Mouse (Mus musculus): ENCODE measurements around the gene Cd9.
"Not testable (repeated sequence)": the region's sequence is repeated elsewhere in the genome, so short reads cannot be mapped to it uniquely, and the experiment has no call there.

Cd9 gene

DNA sequence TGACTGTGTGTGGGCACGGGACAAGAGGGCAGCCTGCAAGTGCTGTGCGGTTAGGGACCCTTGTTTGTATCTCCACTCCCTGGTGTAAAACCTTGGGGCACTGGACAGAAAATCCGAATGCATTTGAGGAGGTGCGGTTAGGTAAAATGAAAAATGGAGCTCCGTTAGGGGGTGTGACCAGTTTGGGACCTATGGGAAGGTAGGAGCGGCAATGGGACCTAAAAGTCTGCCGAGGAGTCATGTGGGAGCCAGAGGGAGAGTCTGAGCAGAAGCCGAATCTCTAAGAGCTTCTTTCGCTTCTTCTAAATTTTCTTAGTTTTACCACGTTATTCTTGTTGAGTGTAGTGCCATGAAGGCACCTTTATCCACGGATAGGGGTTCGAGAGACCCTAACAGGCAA is 1.8 kb upstream of the Cd9 start:
- DNase-seq = no peak

DNA sequence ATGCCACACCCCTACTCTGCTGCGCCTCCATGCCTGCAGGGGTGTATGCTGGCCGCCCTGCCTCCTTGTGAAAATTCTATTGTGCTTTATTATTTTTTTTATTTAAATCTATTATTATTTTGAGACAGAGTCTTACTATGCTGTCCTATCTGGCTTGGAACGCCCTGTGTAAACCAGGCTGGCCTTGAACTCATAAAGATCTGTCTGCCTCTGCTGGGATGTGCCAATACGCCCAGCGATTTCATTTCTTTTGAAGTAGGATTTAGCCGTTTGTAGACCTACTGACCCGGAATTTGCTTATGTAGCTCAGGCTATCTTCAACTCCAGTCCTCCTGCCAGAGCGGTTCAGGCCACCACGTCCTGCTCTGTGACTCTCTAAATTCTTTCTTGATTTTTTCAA is 770 bp upstream of the Cd9 start:
- no peak for DNase-seq

GRCm38 (mm10) chr6:125493147-125493546 is 1.4 kb downstream of the Cd9 start:
- DNase-seq = no peak

DNA sequence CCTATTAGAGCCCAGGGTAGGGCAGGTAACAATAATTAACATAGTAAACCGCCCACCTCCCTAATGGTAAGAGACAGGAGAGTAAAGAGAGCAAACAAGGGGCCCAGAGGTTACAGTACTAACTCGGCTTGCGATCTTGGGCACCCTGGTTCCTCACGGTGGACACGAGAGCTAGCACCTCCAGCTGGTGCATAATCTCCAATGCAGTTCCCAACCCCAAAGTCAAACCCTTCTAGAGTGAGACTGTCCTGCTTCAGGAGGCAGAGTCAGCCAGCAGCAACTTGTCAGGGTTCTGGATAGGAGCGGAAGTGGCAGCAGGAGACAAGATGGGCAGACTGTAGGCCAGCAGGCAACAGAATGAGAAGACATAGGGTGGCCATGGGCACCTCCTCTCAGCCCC is 1.9 kb downstream of the Cd9 start:
- DNase-seq = no peak

- no peak for DNase-seq
These were observed 2.6 kb downstream of the Cd9 start for GRCm38 (mm10) chr6:125492033-125492432.

DNA sequence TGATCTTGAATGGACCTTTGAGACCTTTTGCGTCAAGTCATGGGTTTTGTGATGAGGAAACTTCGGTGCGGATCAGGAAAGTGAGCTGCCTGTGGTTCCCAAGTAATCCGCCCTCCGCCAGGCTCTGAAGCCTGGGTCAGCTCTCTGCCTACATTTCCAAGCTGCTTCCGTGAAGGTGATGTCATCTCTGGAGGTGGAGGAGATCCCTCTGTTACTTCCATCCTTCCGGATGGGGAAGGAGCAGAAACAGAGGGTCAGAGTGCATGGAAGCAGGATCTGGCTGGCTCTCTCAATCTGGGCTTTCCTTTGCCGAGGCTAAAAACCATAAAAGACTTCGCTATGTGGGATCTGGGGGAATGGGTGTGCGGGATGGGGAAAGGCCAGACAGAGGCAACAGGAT is 3.2 kb downstream of the Cd9 start:
- no peak for DNase-seq

GRCm38 (mm10) chr6:125489881-125490559 is 4.6 kb downstream of the Cd9 start:
- no peak for DNase-seq

- DNase-seq = no peak
These were observed 9.0 kb downstream of the Cd9 start for GRCm38 (mm10) chr6:125485589-125485988.

- DNase-seq = no peak
These were observed 9.9 kb downstream of the Cd9 start for GRCm38 (mm10) chr6:125484721-125485120.

DNA sequence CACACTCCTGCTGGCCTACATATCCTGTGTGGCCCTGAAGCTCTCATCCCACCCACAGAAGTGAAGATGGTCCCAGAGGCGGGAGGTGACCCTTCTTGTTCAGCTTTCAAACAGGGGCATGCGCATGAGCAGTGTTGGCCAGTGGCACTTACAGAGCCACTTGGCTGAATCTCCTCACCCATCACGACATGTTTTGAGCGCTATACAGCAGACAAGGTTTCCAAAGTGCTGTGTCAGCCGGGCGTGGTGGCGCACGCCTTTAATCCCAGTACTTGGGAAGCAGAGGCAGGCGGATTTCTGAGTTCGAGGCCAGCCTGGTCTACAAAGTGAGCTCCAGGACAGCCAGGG is 10.3 kb downstream of the Cd9 start:
- DNase-seq = not testable (repeated sequence)

- DNase-seq = no peak
These were observed 10.9 kb downstream of the Cd9 start for GRCm38 (mm10) chr6:125483515-125484312.

DNA sequence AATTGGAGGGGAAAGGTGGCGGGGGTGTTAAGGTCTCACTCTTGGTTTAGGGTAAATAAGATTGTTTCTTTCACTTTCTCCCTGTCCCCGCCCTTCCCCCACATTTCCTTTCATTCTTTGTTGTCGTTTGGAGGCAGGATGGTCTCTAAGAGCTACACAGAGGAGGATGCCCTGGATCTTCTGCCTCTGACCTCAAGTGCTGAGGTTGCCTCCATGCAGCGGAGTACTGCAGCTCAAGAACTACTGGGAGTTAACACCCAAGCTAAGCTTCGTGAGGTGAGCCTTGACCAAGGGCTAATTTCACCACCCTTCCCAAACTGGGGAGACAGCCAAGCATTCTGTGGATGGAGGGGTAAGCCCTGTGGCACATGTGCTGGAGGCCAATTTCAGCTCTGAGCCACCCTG is 12.2 kb downstream of the Cd9 start:
- no peak for DNase-seq

DNA sequence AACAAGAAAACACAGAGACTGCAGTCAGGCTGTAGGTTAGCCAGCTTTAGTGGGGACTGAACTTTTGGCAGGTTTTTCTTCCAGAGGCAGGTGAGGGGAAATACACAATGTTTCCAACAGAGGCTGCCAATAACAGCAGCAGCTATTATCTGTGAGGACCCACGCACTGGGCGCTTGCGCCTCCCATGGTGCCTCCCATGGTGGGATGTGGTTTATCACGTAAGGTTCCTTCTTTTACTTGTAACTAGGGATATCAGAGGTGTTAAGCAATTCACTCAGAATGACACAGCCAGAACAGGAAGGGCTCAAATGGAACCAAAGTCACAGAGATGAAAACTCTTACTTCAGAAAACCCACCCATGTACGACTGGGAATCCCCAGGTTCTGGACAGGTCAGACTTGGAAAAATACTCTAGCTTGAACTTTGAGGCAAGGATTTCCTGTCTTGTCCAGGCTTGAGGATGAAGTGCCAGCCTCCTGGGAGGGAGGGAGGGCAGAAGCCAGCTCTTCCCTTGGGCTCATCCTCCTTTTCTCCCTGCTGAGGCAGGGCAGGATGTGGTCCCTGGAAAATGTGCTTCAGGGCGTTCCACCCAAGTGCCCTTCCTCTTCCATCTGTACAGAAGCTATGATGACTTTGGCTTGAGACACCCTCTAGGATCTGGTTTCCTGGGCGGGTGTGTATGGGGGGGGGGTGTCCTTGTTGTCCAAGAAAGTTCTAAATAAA is 12.8 kb downstream of the Cd9 start:
- no peak for DNase-seq

GRCm38 (mm10) chr6:125480396-125481361 is 13.9 kb downstream of the Cd9 start:
- no peak for DNase-seq

DNA sequence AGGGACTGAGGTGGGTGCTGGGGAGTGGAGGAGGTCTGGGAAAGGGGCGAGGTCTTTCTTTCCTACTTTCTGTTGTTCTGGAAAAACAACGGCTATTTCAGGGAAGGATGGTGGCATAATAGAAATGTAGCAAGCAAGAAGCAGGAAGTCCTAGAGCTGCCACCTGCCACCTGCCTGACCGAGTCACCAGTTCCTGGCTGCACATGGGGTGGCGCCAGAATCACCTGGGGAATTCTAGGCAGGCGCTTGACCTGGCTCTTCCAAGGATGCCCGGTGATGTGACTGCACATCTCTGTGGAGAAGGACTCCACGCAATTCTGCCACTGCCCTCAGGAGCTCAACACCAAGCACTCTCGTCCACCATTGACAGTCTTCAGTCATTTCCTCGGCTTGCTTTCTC is 15.2 kb downstream of the Cd9 start:
- no peak for DNase-seq

DNA sequence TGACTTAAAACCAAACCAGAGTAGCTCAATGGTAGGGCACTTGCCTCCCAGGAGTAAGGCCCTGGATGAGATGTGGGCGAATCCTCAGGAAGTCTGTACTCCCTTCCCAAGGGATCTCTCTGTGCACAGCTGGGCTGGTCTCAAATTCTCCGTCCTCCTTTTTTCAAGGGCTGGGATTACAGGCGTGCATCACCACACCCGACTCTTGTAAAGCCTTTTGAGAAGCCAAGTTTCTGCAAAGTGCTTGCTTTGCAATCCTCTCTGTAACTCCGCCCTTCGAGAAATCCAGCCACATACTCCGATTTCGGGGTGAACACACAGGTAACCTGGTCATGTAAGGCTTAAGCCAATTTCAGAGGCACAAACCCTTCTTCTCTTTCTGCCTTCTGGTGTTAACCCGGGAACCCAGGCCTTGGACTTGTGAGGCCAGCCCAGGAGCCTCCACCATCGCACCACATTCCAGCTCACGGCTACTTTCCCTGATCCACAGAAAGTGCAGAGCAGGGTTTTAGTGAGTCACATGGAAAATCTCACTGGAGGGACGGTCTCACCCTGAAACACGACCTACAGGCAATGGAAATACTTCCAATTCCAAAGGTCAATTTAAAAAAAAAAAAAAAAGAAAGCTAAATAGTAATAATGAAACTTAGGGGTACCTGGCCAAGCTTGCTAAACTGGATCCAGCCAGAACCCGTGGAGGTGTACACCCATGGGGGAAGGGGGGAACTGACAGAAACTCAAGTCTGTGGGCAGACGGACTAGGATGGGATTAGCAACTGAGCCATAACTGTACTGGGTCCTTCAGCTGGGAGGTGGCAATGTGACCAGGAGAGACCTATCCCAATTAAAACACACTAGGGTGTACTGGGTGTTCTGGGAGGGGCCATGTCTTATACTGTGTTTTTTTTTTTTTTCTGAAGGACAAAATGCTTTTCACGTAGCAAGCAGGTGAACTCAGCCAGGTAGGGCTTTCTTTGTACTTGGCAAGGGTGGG is 16.2 kb downstream of the Cd9 start:
- no peak for DNase-seq

DNA sequence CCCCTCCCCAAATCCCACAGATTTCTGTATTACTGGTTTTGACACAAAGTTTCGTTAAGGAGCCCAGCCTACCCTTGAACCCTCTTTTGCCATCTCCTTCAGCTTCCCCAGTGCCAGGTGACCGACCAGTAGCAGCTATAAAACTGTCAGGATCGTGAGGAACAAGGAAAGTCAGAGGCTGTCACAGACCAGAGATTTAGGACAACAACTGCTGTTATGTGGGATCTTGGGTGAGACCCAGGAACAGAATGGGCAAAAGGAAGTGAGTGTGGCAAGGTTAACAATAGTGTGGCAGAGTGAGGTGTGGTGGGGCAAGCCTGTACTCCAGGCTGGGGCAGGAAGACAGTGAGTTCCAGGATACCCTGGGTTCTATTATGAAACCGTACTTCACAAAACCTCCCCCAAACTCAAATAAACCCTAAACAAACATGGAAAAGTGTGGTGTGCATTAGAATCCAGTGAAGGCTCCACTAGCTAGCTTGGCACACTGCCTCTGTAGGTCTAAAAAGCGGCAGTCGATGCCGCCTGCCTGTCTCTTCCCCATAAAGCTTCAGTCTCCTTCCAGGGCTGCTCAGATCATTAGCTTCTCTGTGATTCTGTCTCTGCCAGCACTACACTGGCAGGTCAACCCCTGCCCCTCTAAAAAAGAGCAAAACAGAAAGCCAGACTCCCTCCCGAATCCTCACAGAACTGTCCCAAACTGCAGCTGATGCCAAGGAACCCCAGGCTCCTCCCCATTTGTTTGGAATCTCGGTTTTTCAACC is 17.6 kb downstream of the Cd9 start:
- no peak for DNase-seq

DNA sequence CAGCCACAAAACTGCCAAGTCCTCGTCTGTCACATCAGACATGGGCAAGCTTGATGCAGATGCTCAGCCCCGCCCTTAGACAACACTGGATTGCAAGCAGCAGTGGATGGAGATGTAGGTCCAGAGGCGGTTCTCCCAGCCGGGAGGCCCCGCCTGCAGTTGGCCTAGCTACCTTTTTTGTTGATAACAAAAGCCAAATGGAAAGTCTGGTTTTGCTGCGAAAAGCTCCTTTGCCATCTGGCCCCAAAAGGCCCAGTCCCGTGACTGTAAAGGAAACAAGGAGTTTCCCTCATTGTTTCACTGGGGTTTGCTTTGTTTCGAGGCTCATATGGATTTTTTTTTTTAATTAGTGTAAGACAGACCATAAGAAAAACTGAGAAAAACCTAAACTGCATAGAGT is 18.5 kb downstream of the Cd9 start:
- no peak for DNase-seq

- DNase-seq = no peak
These were observed 19.4 kb downstream of the Cd9 start for GRCm38 (mm10) chr6:125475184-125475583.

- no peak for DNase-seq
These were observed 20.7 kb downstream of the Cd9 start for GRCm38 (mm10) chr6:125473939-125474338.

DNA sequence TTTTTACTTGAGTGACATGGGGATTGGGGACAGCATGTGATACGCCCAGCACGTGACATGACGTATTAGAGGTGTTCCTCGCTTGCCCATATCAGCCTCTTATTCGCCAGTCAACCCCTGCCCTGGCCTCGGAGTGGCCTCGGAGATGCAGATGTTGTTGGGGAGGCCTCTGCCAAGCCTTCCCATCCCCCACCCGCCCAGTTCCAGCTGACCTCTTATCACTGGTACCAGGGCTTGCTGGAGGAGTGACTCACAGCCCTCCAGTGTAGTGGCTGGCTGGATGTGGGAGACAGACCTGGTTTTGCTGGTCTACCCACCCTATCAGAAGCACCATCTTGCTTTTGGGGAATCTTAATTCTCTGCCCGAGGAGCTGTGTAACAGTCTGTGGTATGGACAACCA is 21.3 kb downstream of the Cd9 start:
- no peak for DNase-seq

All from cerebellum, adult 18-20 months (tissue).